Mouse (Mus musculus): ENCODE results near the gene Mis12.

DNA sequence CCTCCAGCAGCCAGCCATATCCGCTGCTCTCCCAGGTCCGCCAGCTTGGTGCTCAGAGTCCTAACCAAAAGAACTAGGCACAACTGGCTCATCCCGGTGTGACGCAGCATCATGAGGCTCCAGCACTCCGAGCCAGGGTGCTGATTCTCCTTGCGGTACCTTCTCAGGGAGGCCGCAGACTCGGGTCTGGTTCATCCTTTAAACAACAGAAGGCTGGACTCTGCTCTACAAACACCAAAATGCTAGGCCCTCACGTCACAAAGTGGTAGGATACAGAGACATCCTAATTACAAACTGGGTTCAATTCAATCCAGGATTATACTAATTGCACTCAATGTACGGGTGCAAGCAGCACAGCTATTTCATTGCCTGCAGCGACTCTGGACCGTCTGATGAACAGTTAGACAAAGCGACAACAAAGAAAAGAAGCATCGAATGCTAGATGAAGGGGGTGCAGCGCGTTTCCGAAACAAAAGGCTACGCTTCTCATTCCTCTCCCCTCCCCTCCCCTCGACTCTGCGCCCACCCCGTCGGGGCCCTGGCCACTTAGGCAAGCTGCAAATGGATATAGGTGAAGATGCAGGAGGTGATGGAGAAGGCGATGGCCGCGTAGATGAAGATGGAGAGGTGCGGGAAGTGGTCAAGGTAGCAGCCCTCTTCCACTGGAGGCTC lies 13.2 kb downstream of the Mis12 start:
- TF ChIP-seq CTCF (IDR thresholded peaks at IDR 0.05; ENCODE audit: control insufficient read depth, insufficient read depth, low read length) = no peak
- no peak for TF ChIP-seq POLR2A (IDR thresholded peaks at IDR 0.05; ENCODE audit: borderline replicate concordance, control insufficient read depth, low read depth, low read length)

All from bone marrow, adult 2 months (tissue).